Comparison of ENCODE assay signal across 8 mouse cellular contexts in the genomic region with DNA sequence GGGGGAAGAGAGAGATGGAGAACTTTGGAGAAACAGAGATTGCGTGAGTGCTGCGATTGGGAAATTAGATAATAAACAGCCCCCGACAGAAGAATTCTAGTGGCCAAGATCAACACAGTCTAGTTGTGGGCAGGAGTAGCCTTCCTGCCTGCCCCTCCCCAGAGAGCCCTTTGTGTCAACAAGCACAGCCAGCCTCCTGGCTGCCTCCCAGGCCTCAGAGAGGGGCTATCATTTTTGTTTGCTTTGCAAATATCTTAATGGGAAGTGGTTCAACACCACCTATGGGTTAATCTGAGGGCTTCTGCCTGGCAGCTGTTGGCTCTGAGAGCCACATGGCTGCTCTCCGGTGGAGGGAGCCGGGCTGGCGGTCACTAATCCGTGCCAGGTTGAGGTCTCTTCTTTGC.
DNase-seq lines count a peak whose midpoint lies in the region; ATAC-seq and TF ChIP-seq lines count a peak whose summit lies in the region.

No protein-coding gene starts in this region.

- H3K4me1 ChIP-seq in heart, postnatal 0 days (ENCODE audit: control insufficient read depth, insufficient read depth): peaks cover 21% of the 10 kb centered on the region
- no peaks in the 10 kb centered on the region; the same call in 1 of the 2 replicates for H3K4me1 ChIP-seq in midbrain, postnatal 0 days (ENCODE audit: insufficient read depth, low read length)

- no peak for TF ChIP-seq CTCF in heart, postnatal 0 days (IDR thresholded peaks at IDR 0.05; ENCODE audit: low read depth)
- 0 out of 2 replicates have a peak, but pooled peaks have one; percentile 6 for TF ChIP-seq CTCF in midbrain, postnatal 0 days (IDR thresholded peaks at IDR 0.05)

- DNase-seq in cerebellum, adult 11-12 months: peak; percentile 26
- DNase-seq in cerebellum, adult 11 months: no peak
- DNase-seq in cerebellum, postnatal 14 days: peak; percentile 57 to 61
- peak; percentile 28 for DNase-seq in heart, postnatal 0 days (ENCODE audit: low spot score)
- DNase-seq in kidney, postnatal 36 days: peak; percentile 27 to 56
- peak; percentile 76 for DNase-seq in midbrain, postnatal 0 days (ENCODE audit: low spot score)
- DNase-seq in right cerebral cortex, adult 18-20 months: no peak

- 5% methylated on average over 7 of the region's 7 CpGs for WGBS in heart, postnatal 0 days
- WGBS in midbrain, postnatal 0 days: 43% methylated on average over 7 of the region's 7 CpGs

- H3K27me3 ChIP-seq in heart, postnatal 0 days (ENCODE audit: control insufficient read depth, insufficient read depth, low read length): no peaks in the 10 kb centered on the region
- H3K27me3 ChIP-seq in midbrain, postnatal 0 days (ENCODE audit: insufficient read depth, low read length): no peaks in the 10 kb centered on the region

- ATAC-seq in heart, postnatal 0 days (ENCODE audit: insufficient read depth, low read depth): peak; percentile 59
- ATAC-seq in midbrain, postnatal 0 days (ENCODE audit: low FRiP score): no peak
- no peak for ATAC-seq in inflammation-experienced regulatory T-cells, adult 6 months

- H3K4me3 ChIP-seq in heart, postnatal 0 days (ENCODE audit: low read depth, low read length): 0 out of 2 replicates have a peak overlapping the region, but pooled peaks have one; percentile 1
- no peak overlapping the region for H3K4me3 ChIP-seq in midbrain, postnatal 0 days (ENCODE audit: low read depth, low read length)

- H3K36me3 ChIP-seq in heart, postnatal 0 days (replicated peaks; ENCODE audit: control insufficient read depth, insufficient read depth, low read length): no peaks in the 10 kb centered on the region
- H3K36me3 ChIP-seq in midbrain, postnatal 0 days (ENCODE audit: insufficient read depth, low read length): no peaks in the 10 kb centered on the region

- H3K4me2 ChIP-seq in heart, postnatal 0 days (ENCODE audit: low read depth, low read length): peak overlapping the region; percentile 44
- no peak overlapping the region for H3K4me2 ChIP-seq in midbrain, postnatal 0 days (ENCODE audit: low read depth, low read length, poor library complexity, severe bottlenecking)

- TF ChIP-seq EP300 in heart, postnatal 0 days (IDR thresholded peaks at IDR 0.05; ENCODE audit: low read depth): no peak

- no peaks in the 10 kb centered on the region for H3K9me3 ChIP-seq in heart, postnatal 0 days (replicated peaks; ENCODE audit: control insufficient read depth, low read length)
- no peaks in the 10 kb centered on the region for H3K9me3 ChIP-seq in midbrain, postnatal 0 days (ENCODE audit: low read length)

- H3K9ac ChIP-seq in heart, postnatal 0 days (replicated peaks; ENCODE audit: low read depth, low read length): no peak overlapping the region
- H3K9ac ChIP-seq in midbrain, postnatal 0 days (replicated peaks; ENCODE audit: low read length, poor library complexity, severe bottlenecking): no peak overlapping the region

- peak overlapping the region; percentile 22 for H3K27ac ChIP-seq in heart, postnatal 0 days (ENCODE audit: low read depth)
- no peak overlapping the region for H3K27ac ChIP-seq in midbrain, postnatal 0 days (ENCODE audit: low read depth, low read length)

Comparison
In these comparisons a context has a peak if more than half of its experiments do, and no peak if none do; other contexts are left out.
1. DNase-seq: peak in cerebellum, adult 11-12 months (single experiment), cerebellum, postnatal 14 days (2 of 2), heart, postnatal 0 days (single experiment), kidney, postnatal 36 days (2 of 2) and midbrain, postnatal 0 days (single experiment); none in cerebellum, adult 11 months (single experiment) and right cerebral cortex, adult 18-20 months (single experiment).